Mouse (Mus musculus): ENCODE measurements around the gene Bad. TPM values are rescaled to one million over a fixed set of nuclear protein-coding genes. Genes with fewer than 3 reads are reported as not detected.

Bad gene
- polyA plus RNA-seq, 1 experiment from 2014 or later = 55.7 TPM

- Histone ChIP-seq H3K36me3 (ENCODE audit: control insufficient read depth, insufficient read depth, low read length) (peaks cover 2% of the 10 kb centered on the region), H3K4me3 (ENCODE audit: low read depth, low read length) (no peak overlapping the region), H3K9ac (ENCODE audit: low read depth, low read length) (0 out of 2 replicates have a peak overlapping the region, but pooled peaks have one; percentile 18), H3K9me3 (replicated peaks; ENCODE audit: control insufficient read depth, low read length) (no peaks in the 10 kb centered on the region), H3K27ac (ENCODE audit: low read depth, low read length) (no peak overlapping the region), H3K4me1 (ENCODE audit: control insufficient read depth, insufficient read depth, low read length) (peaks cover 47% of the 10 kb centered on the region), H3K27me3 (ENCODE audit: control insufficient read depth, insufficient read depth, low read length) (no peaks in the 10 kb centered on the region), H3K4me2 (no peak overlapping the region)
- 83% methylated on average over 13 of the region's 13 CpGs for WGBS (ENCODE audit: insufficient replicate concordance)
- no peak for ATAC-seq (replicated peaks; ENCODE audit: insufficient number of reproducible peaks, low FRiP score, low TSS enrichment)
These were observed 30.7 kb downstream of the Bad start for GRCm38 (mm10) chr19:6972247-6972917.

- no peak for ATAC-seq (replicated peaks; ENCODE audit: insufficient number of reproducible peaks, low FRiP score, low TSS enrichment)
- peaks cover 54% of the 10 kb centered on the region for H3K4me1 ChIP-seq (ENCODE audit: control insufficient read depth, insufficient read depth, low read length)
- H3K36me3 ChIP-seq (ENCODE audit: control insufficient read depth, insufficient read depth, low read length) = peaks cover 7% of the 10 kb centered on the region
- H3K4me2 ChIP-seq = peak overlapping the region; percentile 90
- H3K9ac ChIP-seq (ENCODE audit: low read depth, low read length) = peak overlapping the region; percentile 71; the same call in 1 of the 2 replicates
- H3K9me3 ChIP-seq (replicated peaks; ENCODE audit: control insufficient read depth, low read length) = no peaks in the 10 kb centered on the region
- WGBS (ENCODE audit: insufficient replicate concordance) = 32% methylated on average over 12 of the region's 12 CpGs
- peak overlapping the region; percentile 65 for H3K4me3 ChIP-seq (ENCODE audit: low read depth, low read length)
- no peaks in the 10 kb centered on the region for H3K27me3 ChIP-seq (ENCODE audit: control insufficient read depth, insufficient read depth, low read length)
- H3K27ac ChIP-seq (ENCODE audit: low read depth, low read length) = no peak overlapping the region; the same call in 1 of the 2 replicates
These were observed 32.0 kb downstream of the Bad start for GRCm38 (mm10) chr19:6973581-6974190.

GRCm38 (mm10) chr19:6974211-6975205, 32.8 kb downstream of the Bad start, which contains the start of gene Ppp1r14b:
Ppp1r14b (plus strand) TSS chr19:6974968.
- Histone ChIP-seq H3K4me1 (ENCODE audit: control insufficient read depth, insufficient read depth, low read length) (peaks cover 57% of the 10 kb centered on the region), H3K27me3 (ENCODE audit: control insufficient read depth, insufficient read depth, low read length) (no peaks in the 10 kb centered on the region), H3K27ac (ENCODE audit: low read depth, low read length) (peak within 1 kb of the TSS; percentile 83), H3K9me3 (replicated peaks; ENCODE audit: control insufficient read depth, low read length) (no peaks in the 10 kb centered on the region), H3K9ac (ENCODE audit: low read depth, low read length) (peak within 1 kb of the TSS; percentile 83), H3K4me2 (peak within 1 kb of the TSS; percentile 90), H3K4me3 (ENCODE audit: low read depth, low read length) (peak within 1 kb of the TSS; percentile 65), H3K36me3 (ENCODE audit: control insufficient read depth, insufficient read depth, low read length) (peaks cover 7% of the 10 kb centered on the region)
- under 1% methylated on average over 60 of the region's 84 CpGs for WGBS (ENCODE audit: insufficient replicate concordance)
- peak; percentile 67 for ATAC-seq (replicated peaks; ENCODE audit: insufficient number of reproducible peaks, low FRiP score, low TSS enrichment)

GRCm38 (mm10) chr19:6975537-6976521, 34.2 kb downstream of the Bad start, which contains the start of gene Plcb3:
Plcb3 (minus strand) TSS chr19:6976470.
- H3K9ac ChIP-seq (ENCODE audit: low read depth, low read length) = peak within 1 kb of the TSS; percentile 83
- H3K27ac ChIP-seq (ENCODE audit: low read depth, low read length) = peak within 1 kb of the TSS; percentile 83
- H3K4me1 ChIP-seq (ENCODE audit: control insufficient read depth, insufficient read depth, low read length) = peaks cover 47% of the 10 kb centered on the region
- peak within 1 kb of the TSS; percentile 90 for H3K4me2 ChIP-seq
- no peaks in the 10 kb centered on the region for H3K27me3 ChIP-seq (ENCODE audit: control insufficient read depth, insufficient read depth, low read length)
- no peak for ATAC-seq (replicated peaks; ENCODE audit: insufficient number of reproducible peaks, low FRiP score, low TSS enrichment)
- under 1% methylated on average over 16 of the region's 16 CpGs for WGBS (ENCODE audit: insufficient replicate concordance)
- H3K4me3 ChIP-seq (ENCODE audit: low read depth, low read length) = peak within 1 kb of the TSS; percentile 65
- no peaks in the 10 kb centered on the region for H3K9me3 ChIP-seq (replicated peaks; ENCODE audit: control insufficient read depth, low read length)
- peaks cover 7% of the 10 kb centered on the region for H3K36me3 ChIP-seq (ENCODE audit: control insufficient read depth, insufficient read depth, low read length)

- H3K4me3 ChIP-seq (ENCODE audit: low read depth, low read length) = peak overlapping the region; percentile 74; the same call in 1 of the 2 replicates
- H3K9me3 ChIP-seq (replicated peaks; ENCODE audit: control insufficient read depth, low read length) = no peaks in the 10 kb centered on the region
- H3K27me3 ChIP-seq (ENCODE audit: control insufficient read depth, insufficient read depth, low read length) = no peaks in the 10 kb centered on the region
- WGBS (ENCODE audit: insufficient replicate concordance) = 70% methylated on average over 13 of the region's 13 CpGs
- H3K36me3 ChIP-seq (ENCODE audit: control insufficient read depth, insufficient read depth, low read length) = peaks cover 14% of the 10 kb centered on the region
- ATAC-seq (replicated peaks; ENCODE audit: insufficient number of reproducible peaks, low FRiP score, low TSS enrichment) = no peak
- H3K4me2 ChIP-seq = peak overlapping the region; percentile 94; the same call in 1 of the 2 replicates
- peaks cover 44% of the 10 kb centered on the region for H3K4me1 ChIP-seq (ENCODE audit: control insufficient read depth, insufficient read depth, low read length)
- H3K27ac ChIP-seq (ENCODE audit: low read depth, low read length) = peak overlapping the region; percentile 65; the same call in 1 of the 2 replicates
- peak overlapping the region; percentile 74; the same call in 1 of the 2 replicates for H3K9ac ChIP-seq (ENCODE audit: low read depth, low read length)
These were observed 36.3 kb downstream of the Bad start for GRCm38 (mm10) chr19:6977759-6978638.

GRCm38 (mm10) chr19:6978639-6978974, 36.9 kb downstream of the Bad start:
- no peaks in the 10 kb centered on the region for H3K9me3 ChIP-seq (replicated peaks; ENCODE audit: control insufficient read depth, low read length)
- 28% methylated on average over 3 of the region's 3 CpGs for WGBS (ENCODE audit: insufficient replicate concordance)
- H3K4me3 ChIP-seq (ENCODE audit: low read depth, low read length) = peak overlapping the region; percentile 74
- peak overlapping the region; percentile 65; the same call in 1 of the 2 replicates for H3K27ac ChIP-seq (ENCODE audit: low read depth, low read length)
- peak overlapping the region; percentile 94 for H3K4me2 ChIP-seq
- H3K27me3 ChIP-seq (ENCODE audit: control insufficient read depth, insufficient read depth, low read length) = no peaks in the 10 kb centered on the region
- peaks cover 17% of the 10 kb centered on the region for H3K36me3 ChIP-seq (ENCODE audit: control insufficient read depth, insufficient read depth, low read length)
- H3K9ac ChIP-seq (ENCODE audit: low read depth, low read length) = peak overlapping the region; percentile 74
- H3K4me1 ChIP-seq (ENCODE audit: control insufficient read depth, insufficient read depth, low read length) = peaks cover 44% of the 10 kb centered on the region
- ATAC-seq (replicated peaks; ENCODE audit: insufficient number of reproducible peaks, low FRiP score, low TSS enrichment) = no peak

- Histone ChIP-seq H3K27me3 (ENCODE audit: control insufficient read depth, insufficient read depth, low read length) (no peaks in the 10 kb centered on the region), H3K4me3 (ENCODE audit: low read depth, low read length) (peak overlapping the region; percentile 74), H3K4me1 (ENCODE audit: control insufficient read depth, insufficient read depth, low read length) (peaks cover 40% of the 10 kb centered on the region), H3K27ac (ENCODE audit: low read depth, low read length) (peak overlapping the region; percentile 65), H3K9me3 (replicated peaks; ENCODE audit: control insufficient read depth, low read length) (no peaks in the 10 kb centered on the region), H3K36me3 (ENCODE audit: control insufficient read depth, insufficient read depth, low read length) (peaks cover 21% of the 10 kb centered on the region), H3K9ac (ENCODE audit: low read depth, low read length) (peak overlapping the region; percentile 74), H3K4me2 (peak overlapping the region; percentile 94)
- no peak for ATAC-seq (replicated peaks; ENCODE audit: insufficient number of reproducible peaks, low FRiP score, low TSS enrichment)
- 6% methylated on average over 11 of the region's 11 CpGs for WGBS (ENCODE audit: insufficient replicate concordance)
These were observed 37.4 kb downstream of the Bad start for GRCm38 (mm10) chr19:6979001-6979479.
